Mouse (Mus musculus) forebrain, embryonic 10.5 days (tissue): ENCODE data around the gene Snx22. TPM values are rescaled to one million over a fixed set of nuclear protein-coding genes. Genes with fewer than 3 reads are reported as not detected.

ENCODE experiments used
- DNase-seq: peaks from one replicate; pipeline ENCODE4 v3.0.0-alpha.2; 2017; ENCODE audit warnings: low spot score; ENCODE audit errors: extremely low spot score
- H3K27ac ChIP-seq: fragments of 300-500 bp; sonication (generic); 2 replicates; pipeline ENCODE4 v1.5.1; 2016; ENCODE audit warnings: mild to moderate bottlenecking
- H3K27me3 ChIP-seq: fragments of 300-500 bp; sonication (generic); 2 replicates; pipeline ENCODE4 v1.6.1; 2016; ENCODE audit warnings: mild to moderate bottlenecking; ENCODE audit not compliant: poor library complexity, severe bottlenecking
- H3K36me3 ChIP-seq: fragments of 300-500 bp; sonication (generic); replicated peaks from 2 replicates; pipeline ENCODE4 v1.6.1; 2016; ENCODE audit warnings: mild to moderate bottlenecking, moderate library complexity
- H3K4me1 ChIP-seq: fragments of 300-500 bp; sonication (generic); 2 replicates; pipeline ENCODE4 v1.6.1; 2016
- H3K4me3 ChIP-seq: fragments of 300-500 bp; sonication (generic); 2 replicates; pipeline ENCODE4 v1.5.1; 2016; ENCODE audit warnings: mild to moderate bottlenecking, moderate library complexity
- H3K9me3 ChIP-seq: fragments of 300-500 bp; sonication (generic); 2 replicates; pipeline ENCODE4 v1.6.1; 2016; ENCODE audit warnings: mild to moderate bottlenecking, moderate library complexity
- WGBS: fragments of 180-500 bp; shearing (Covaris S2); methylation state at CpG from one replicate; pipeline ENCODE4 v1.1.7; 2016; 5-methylcytosine and 5-hydroxymethylcytosine counted together
- polyA plus RNA-seq: library from polyadenylated mRNA; unstranded; fragments of >200 nt; fragmentation: Nextera tagmentation; extraction: Ambion mirVana; gene quantifications from 2 replicates; pipeline ENCODE4 v1.2.1, GENCODE M21; 2016

Gene Snx22
- polyA plus RNA-seq, 1 experiment from 2014 or later, result 2.6 TPM

GRCm38 (mm10) chr9:66066791-66067190 lies 2.7 kb downstream of the Snx22 start:
- H3K9me3 ChIP-seq, result no peaks in the 10 kb centered on the region
- H3K27me3 ChIP-seq, result peaks cover 50% of the 10 kb centered on the region
- peaks cover 56% of the 10 kb centered on the region for H3K36me3 ChIP-seq
- WGBS, result 92% methylated on average over 3 of the region's 3 CpGs
- no peak overlapping the region for H3K4me3 ChIP-seq
- DNase-seq, result no peak
- H3K4me1 ChIP-seq, result peaks cover 21% of the 10 kb centered on the region
- H3K27ac ChIP-seq, result no peak overlapping the region

DNA sequence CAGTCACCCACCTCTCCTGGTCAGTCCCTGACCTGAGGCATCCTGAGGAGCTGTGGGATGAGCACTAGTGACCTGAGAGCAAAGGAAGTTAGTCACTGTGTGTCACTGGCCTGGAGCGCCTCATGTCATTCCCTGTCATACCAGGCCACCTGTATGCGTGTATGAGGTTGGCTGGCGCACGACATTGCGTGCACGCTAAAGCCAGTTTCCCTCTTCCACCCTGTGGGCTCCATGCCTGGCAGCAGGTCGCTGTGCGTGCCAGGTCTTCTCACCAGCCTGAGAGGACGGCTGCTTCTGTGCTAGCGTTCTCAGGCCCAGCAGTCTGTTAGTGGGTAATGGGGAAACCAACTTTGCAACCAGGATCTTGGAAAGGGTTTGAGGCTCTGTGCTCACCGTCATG lies 5.2 kb downstream of the Snx22 start:
- DNase-seq, result no peak
- no peak overlapping the region for H3K4me3 ChIP-seq
- H3K27me3 ChIP-seq, result peaks cover 30% of the 10 kb centered on the region
- H3K9me3 ChIP-seq, result no peaks in the 10 kb centered on the region
- H3K27ac ChIP-seq, result no peak overlapping the region
- 95% methylated on average over 11 of the region's 11 CpGs for WGBS
- peaks cover 59% of the 10 kb centered on the region for H3K36me3 ChIP-seq
- H3K4me1 ChIP-seq, result peaks cover 32% of the 10 kb centered on the region

DNA sequence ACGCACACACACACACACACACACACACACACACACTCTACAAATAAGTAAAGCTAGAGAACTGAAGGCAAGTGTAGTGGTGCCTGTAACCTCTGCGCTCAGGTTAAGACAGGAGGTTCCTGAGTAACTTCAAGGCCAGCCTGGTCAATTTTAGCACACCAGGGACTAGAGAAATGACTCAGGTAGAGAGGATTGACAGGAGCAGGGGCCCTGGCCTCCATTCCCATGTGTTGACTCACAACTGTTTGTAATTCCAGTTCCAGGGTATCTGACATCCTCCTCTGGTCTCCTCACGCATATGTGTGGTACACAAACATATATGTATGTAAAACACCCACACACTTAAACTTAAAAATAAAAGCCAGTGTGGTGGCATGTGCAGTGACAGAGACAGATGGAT lies 6.1 kb downstream of the Snx22 start:
- H3K27ac ChIP-seq, result no peak overlapping the region
- no peak for DNase-seq
- H3K9me3 ChIP-seq, result no peaks in the 10 kb centered on the region
- peaks cover 29% of the 10 kb centered on the region for H3K4me1 ChIP-seq
- no peak overlapping the region for H3K4me3 ChIP-seq
- H3K36me3 ChIP-seq, result peaks cover 59% of the 10 kb centered on the region
- WGBS, result 93% methylated on average over 3 of the region's 3 CpGs
- H3K27me3 ChIP-seq, result peaks cover 21% of the 10 kb centered on the region

DNA sequence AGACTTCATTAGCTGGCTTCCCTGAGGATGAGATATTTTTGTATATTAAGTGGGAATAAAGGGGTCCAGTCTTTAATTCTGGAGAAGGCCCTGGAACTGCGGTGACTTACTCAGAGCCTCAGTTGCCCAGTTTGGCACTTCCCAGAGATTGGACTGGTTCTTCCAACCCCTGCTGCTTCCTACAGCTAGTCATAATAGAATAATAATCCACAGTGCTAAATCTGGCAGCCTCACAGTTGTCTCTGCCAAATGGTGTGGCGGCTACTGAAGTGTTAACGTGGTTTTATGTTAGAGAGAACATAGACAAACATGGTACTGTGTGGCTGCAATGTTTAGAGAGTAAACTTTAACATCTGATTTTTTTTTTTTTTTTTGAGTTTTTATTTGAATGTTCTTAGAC lies 7.9 kb downstream of the Snx22 start:
- WGBS, result 95% methylated on average over 3 of the region's 3 CpGs
- Histone ChIP-seq H3K4me1 (peaks cover 22% of the 10 kb centered on the region), H3K27ac (peak overlapping the region; percentile 93), H3K9me3 (no peaks in the 10 kb centered on the region), H3K4me3 (peak overlapping the region; percentile 73), H3K27me3 (peaks cover 3% of the 10 kb centered on the region), H3K36me3 (peaks cover 49% of the 10 kb centered on the region)
- DNase-seq, result no peak

GRCm38 (mm10) chr9:66060986-66061385 lies 8.5 kb downstream of the Snx22 start:
- peaks cover 22% of the 10 kb centered on the region for H3K4me1 ChIP-seq
- DNase-seq, result no peak
- peak overlapping the region; percentile 93 for H3K27ac ChIP-seq
- peaks cover 42% of the 10 kb centered on the region for H3K36me3 ChIP-seq
- H3K9me3 ChIP-seq, result no peaks in the 10 kb centered on the region
- WGBS, result 53% methylated on average over 4 of the region's 4 CpGs
- peak overlapping the region; percentile 73 for H3K4me3 ChIP-seq
- H3K27me3 ChIP-seq, result no peaks in the 10 kb centered on the region

- peak overlapping the region; percentile 93 for H3K27ac ChIP-seq
- DNase-seq, result no peak
- peaks cover 35% of the 10 kb centered on the region for H3K36me3 ChIP-seq
- H3K27me3 ChIP-seq, result no peaks in the 10 kb centered on the region
- peaks cover 22% of the 10 kb centered on the region for H3K4me1 ChIP-seq
- H3K9me3 ChIP-seq, result no peaks in the 10 kb centered on the region
- peak overlapping the region; percentile 73 for H3K4me3 ChIP-seq
- WGBS, result under 1% methylated on average over 20 of the region's 20 CpGs
Observed at GRCm38 (mm10) chr9:66060308-66060647, 9.2 kb downstream of the Snx22 start.

DNA sequence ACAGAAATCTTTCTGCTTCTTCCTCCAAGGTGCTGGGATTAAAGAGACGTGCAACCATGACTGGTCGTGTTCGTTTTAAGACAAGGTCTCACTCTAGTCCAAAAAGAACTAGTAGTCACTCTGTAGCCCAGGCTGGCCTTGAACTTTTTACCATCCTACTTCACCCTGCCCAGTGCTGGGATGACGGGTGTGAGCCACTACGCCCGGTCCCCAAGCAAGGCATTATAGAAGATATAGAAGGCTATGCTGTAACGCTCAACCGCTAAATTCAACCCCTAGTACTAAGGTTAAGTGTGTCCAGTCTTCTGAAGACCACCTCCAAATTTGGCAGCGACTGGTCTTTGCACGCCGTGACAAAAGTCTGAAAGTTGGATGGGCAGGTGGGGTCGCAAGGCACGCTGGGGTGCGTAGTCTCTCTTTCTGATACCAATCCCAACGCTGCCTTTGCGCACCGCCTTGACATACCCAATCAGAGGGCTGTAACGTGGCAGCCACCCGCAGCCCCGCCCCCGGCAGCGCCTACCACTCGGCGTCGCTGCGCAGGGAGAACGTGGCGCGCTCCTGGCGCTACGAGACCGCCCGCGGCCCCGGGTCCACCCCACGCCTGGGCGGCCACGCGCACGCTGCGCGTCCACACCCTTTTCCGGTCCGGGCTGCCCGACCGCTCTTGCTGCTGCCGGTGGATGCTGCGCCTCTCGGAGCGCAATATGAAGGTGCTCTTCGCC lies 9.8 kb downstream of the Snx22 start, which contains the start of gene Ppib:
Ppib (plus strand) TSS at position 640 of the 725 bp plus-strand sequence.
- Histone ChIP-seq H3K4me3 (peak within 1 kb of the TSS; percentile 73), H3K27ac (peak within 1 kb of the TSS; percentile 93), H3K4me1 (peaks cover 22% of the 10 kb centered on the region), H3K36me3 (peaks cover 31% of the 10 kb centered on the region), H3K9me3 (no peaks in the 10 kb centered on the region), H3K27me3 (no peaks in the 10 kb centered on the region)
- peak; percentile 95 for DNase-seq
- 1% methylated on average over 51 of the region's 51 CpGs for WGBS

- Histone ChIP-seq H3K4me3 (no peak overlapping the region), H3K4me1 (peaks cover 7% of the 10 kb centered on the region; the same call in 1 of the 2 replicates), H3K27ac (no peak overlapping the region), H3K27me3 (no peaks in the 10 kb centered on the region), H3K9me3 (peaks cover 5% of the 10 kb centered on the region; the same call in 1 of the 2 replicates), H3K36me3 (no peaks in the 10 kb centered on the region)
- no peak for DNase-seq
- 32% methylated on average over 1 of the region's 1 CpGs for WGBS
Observed at GRCm38 (mm10) chr9:66053620-66054019, 15.9 kb downstream of the Snx22 start.

DNA sequence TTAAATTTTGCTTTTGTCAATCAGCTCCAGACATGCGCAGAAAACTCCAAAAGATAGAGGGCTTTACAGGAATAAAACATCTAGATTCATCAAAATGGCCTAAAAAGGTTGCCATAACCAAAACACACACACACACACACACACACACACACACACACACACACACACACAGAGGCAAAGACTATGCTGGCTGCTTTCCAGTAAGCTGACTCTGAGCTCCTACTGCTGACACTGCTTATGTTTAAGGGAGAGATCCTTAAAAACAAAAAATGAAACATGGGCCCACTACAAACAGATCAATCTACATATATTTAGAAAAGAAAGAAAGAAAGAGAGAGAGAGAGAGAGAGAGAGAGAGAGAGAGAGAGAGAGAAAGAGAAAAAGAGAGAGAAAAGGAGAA lies 16.8 kb downstream of the Snx22 start:
- Histone ChIP-seq H3K4me1 (peaks cover 7% of the 10 kb centered on the region; the same call in 1 of the 2 replicates), H3K36me3 (no peaks in the 10 kb centered on the region), H3K4me3 (no peak overlapping the region), H3K27ac (no peak overlapping the region), H3K9me3 (peaks cover 5% of the 10 kb centered on the region; the same call in 1 of the 2 replicates), H3K27me3 (no peaks in the 10 kb centered on the region)
- WGBS, result 84% methylated on average over 1 of the region's 1 CpGs
- no peak for DNase-seq

DNA sequence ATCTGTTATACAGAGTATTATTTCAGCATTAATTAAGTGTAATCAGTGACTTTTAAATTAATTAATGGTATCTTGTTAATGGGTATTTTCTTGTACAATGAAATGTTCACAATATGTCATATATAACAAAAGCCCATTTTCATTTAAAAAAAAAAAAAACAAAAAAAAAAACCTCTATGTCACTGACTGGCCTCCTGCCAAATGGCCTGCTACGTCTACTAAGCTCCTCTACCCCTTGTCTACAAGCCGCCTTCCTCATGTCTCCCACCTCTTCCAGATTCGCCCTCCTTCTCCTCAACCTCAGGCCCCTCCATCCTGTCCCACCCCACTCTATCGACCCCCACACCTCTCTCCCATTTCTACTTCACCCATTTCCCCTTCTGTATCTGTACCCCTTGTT lies 18.0 kb downstream of the Snx22 start:
- Histone ChIP-seq H3K9me3 (peaks cover 5% of the 10 kb centered on the region; the same call in 1 of the 2 replicates), H3K4me1 (peaks cover 7% of the 10 kb centered on the region; the same call in 1 of the 2 replicates), H3K27ac (no peak overlapping the region), H3K36me3 (no peaks in the 10 kb centered on the region), H3K4me3 (no peak overlapping the region), H3K27me3 (no peaks in the 10 kb centered on the region)
- 81% methylated on average over 4 of the region's 4 CpGs for WGBS
- no peak for DNase-seq

DNA sequence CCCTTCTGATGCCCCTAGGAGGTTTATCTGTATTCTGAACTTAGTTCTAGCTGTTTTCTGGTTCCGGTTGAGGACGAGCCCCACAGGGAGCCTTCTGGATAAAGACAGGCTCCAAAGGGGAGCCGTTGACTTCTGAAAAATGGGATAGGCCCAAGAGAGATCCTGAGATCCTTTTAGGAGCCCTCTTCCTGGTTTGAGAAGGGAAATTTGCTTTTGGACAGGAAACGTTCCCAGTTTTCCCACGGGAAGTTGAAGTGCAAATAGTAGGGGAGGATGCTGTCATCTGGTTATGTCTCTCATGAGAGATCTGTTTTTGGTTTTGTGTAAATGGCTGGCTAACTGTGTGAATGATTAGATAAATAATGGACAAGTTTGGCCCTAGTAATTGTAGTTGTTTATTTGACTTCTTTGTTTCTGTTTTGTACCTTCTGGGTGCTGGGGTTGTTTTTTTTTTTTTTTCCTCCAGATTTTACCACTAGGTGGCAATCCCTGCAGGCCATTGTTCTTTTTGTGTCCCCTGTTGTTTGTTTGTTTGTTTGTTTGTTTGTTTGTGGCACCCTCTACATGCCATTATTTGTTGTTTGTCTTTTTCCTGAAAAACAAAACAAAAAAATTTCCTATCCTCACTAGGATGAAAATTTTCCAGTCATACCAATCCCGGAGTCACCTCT lies 19.5 kb downstream of the Snx22 start:
- peaks cover 7% of the 10 kb centered on the region; the same call in 1 of the 2 replicates for H3K4me1 ChIP-seq
- peaks cover 5% of the 10 kb centered on the region; the same call in 1 of the 2 replicates for H3K9me3 ChIP-seq
- WGBS, result 72% methylated on average over 6 of the region's 6 CpGs
- DNase-seq, result no peak
- H3K27ac ChIP-seq, result no peak overlapping the region
- no peaks in the 10 kb centered on the region for H3K27me3 ChIP-seq
- H3K4me3 ChIP-seq, result no peak overlapping the region
- no peaks in the 10 kb centered on the region for H3K36me3 ChIP-seq

- Histone ChIP-seq H3K27me3 (no peaks in the 10 kb centered on the region), H3K36me3 (peaks cover 29% of the 10 kb centered on the region), H3K27ac (no peak overlapping the region), H3K9me3 (no peaks in the 10 kb centered on the region), H3K4me3 (no peak overlapping the region), H3K4me1 (no peaks in the 10 kb centered on the region)
- 95% methylated on average over 3 of the region's 3 CpGs for WGBS
- no peak for DNase-seq
Observed at GRCm38 (mm10) chr9:66043241-66043640, 26.3 kb downstream of the Snx22 start.

GRCm38 (mm10) chr9:66042331-66042730 lies 27.2 kb downstream of the Snx22 start:
- no peak overlapping the region for H3K27ac ChIP-seq
- no peak overlapping the region for H3K4me3 ChIP-seq
- 86% methylated on average over 4 of the region's 4 CpGs for WGBS
- H3K27me3 ChIP-seq, result no peaks in the 10 kb centered on the region
- peaks cover 35% of the 10 kb centered on the region for H3K36me3 ChIP-seq
- no peaks in the 10 kb centered on the region for H3K9me3 ChIP-seq
- DNase-seq, result no peak
- H3K4me1 ChIP-seq, result no peaks in the 10 kb centered on the region
